Mouse (Mus musculus): ENCODE measurements around the gene Pkig. TPM values are rescaled to one million over a fixed set of nuclear protein-coding genes. Genes with fewer than 3 reads are reported as not detected.

Gene Pkig
- polyA plus RNA-seq, 1 experiment from 2014 or later, result 165 TPM

DNA sequence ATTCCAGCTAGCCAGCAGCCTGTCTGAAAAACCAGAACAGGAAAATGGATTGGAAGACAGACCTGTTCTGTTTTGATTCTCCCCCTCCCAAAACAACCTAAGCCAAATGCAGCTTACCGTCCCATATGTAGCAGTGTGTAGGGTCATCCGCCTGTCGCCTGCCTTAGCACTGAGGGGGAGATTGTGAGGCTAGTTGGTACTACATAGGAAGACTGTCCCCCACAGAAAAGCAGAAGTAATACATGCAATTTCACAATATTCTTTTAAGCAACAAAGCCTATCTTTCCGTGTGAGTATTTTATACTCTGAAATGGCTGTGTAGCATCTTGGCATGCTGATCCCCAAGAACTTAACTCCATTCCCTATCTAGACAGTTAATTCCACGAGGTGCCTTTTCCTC lies 44.7 kb downstream of the Pkig start:
- 74% methylated on average over 5 of the region's 5 CpGs for WGBS
- DNase-seq (ENCODE audit: low spot score) (no peak), ATAC-seq (ENCODE audit: low read depth) (no peak)
- Histone ChIP-seq H3K9me3 (ENCODE audit: control insufficient read depth, low read length) (no peaks in the 10 kb centered on the region), H3K9ac (ENCODE audit: low read depth, low read length) (no peak overlapping the region), H3K27me3 (replicated peaks; ENCODE audit: control insufficient read depth, insufficient read depth, low read length) (no peaks in the 10 kb centered on the region), H3K36me3 (ENCODE audit: control insufficient read depth, insufficient read depth, low read length) (no peaks in the 10 kb centered on the region), H3K4me3 (ENCODE audit: low read depth, low read length) (no peak overlapping the region), H3K4me2 (ENCODE audit: low read depth, low read length) (no peak overlapping the region), H3K27ac (replicated peaks; ENCODE audit: low read depth, low read length) (0 out of 2 replicates have a peak overlapping the region, but pooled peaks have one; percentile 48), H3K4me1 (ENCODE audit: control insufficient read depth, insufficient read depth, low read length) (no peaks in the 10 kb centered on the region)

DNA sequence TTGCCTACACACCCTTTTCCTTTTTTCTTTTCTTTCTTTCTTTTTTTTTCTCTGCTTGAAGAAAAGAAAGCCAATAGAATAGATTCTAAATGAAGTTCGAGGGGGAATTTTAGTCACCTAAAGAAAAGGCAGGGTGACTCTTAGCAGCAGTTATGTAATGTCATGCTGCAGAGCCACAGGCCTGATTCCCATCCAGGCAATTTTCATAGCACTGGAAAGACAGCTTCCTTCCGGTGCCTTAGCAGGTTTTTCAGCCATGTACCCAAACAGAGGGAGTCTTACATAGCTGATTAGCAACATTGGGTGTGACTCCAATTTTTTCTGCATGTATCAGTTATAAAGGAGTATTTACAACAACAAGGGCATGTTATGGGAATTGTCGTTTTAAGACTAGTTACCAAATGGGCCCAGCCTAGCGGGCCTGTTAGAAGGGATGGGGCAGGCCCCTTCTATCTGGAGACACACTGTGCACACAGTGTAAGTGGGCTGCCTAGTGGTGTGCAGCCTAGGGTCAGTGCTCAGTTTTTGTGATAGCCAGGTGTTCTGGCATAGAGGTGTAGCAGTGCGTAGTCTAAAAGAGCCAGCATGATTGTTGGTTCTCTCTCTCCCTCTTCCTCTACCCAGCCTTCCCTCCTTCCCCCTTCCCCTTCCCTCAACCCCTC lies 45.5 kb downstream of the Pkig start:
- Histone ChIP-seq H3K9ac (ENCODE audit: low read depth, low read length) (no peak overlapping the region), H3K4me3 (ENCODE audit: low read depth, low read length) (no peak overlapping the region), H3K27ac (replicated peaks; ENCODE audit: low read depth, low read length) (no peak overlapping the region), H3K4me1 (ENCODE audit: control insufficient read depth, insufficient read depth, low read length) (no peaks in the 10 kb centered on the region), H3K36me3 (ENCODE audit: control insufficient read depth, insufficient read depth, low read length) (no peaks in the 10 kb centered on the region), H3K9me3 (ENCODE audit: control insufficient read depth, low read length) (no peaks in the 10 kb centered on the region), H3K27me3 (replicated peaks; ENCODE audit: control insufficient read depth, insufficient read depth, low read length) (no peaks in the 10 kb centered on the region), H3K4me2 (ENCODE audit: low read depth, low read length) (no peak overlapping the region)
- ATAC-seq (ENCODE audit: low read depth) (no peak), DNase-seq (ENCODE audit: low spot score) (no peak)
- WGBS, result 83% methylated on average over 5 of the region's 5 CpGs

DNA sequence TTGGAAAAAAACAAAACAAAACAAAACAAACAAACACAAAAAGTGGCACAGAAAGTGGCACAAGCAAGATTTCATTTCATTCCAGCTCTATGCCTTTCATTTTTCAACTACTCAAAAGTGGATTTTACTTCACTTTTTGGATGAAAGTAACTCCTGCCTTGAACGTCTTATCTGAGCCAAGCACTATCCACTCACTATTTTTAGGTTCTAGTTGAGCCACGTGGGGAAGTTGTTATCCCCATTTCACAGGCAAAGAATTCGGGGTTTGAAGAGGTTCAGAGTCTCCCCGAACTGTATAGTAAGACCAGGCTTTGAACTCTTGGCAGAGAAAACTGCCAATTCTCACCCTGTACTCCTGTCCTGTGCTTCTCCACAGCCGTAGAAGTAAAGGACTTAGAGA lies 50.1 kb downstream of the Pkig start:
- Histone ChIP-seq H3K4me2 (ENCODE audit: low read depth, low read length) (no peak overlapping the region), H3K9me3 (ENCODE audit: control insufficient read depth, low read length) (no peaks in the 10 kb centered on the region), H3K4me1 (ENCODE audit: control insufficient read depth, insufficient read depth, low read length) (0 out of 2 replicates have a peak, but pooled peaks cover 11% of the 10 kb centered on the region), H3K36me3 (ENCODE audit: control insufficient read depth, insufficient read depth, low read length) (no peaks in the 10 kb centered on the region), H3K4me3 (ENCODE audit: low read depth, low read length) (no peak overlapping the region), H3K9ac (ENCODE audit: low read depth, low read length) (no peak overlapping the region), H3K27ac (replicated peaks; ENCODE audit: low read depth, low read length) (no peak overlapping the region), H3K27me3 (replicated peaks; ENCODE audit: control insufficient read depth, insufficient read depth, low read length) (no peaks in the 10 kb centered on the region)
- no peak for DNase-seq (ENCODE audit: low spot score)
- WGBS, result 73% methylated on average over 5 of the region's 5 CpGs
- ATAC-seq (ENCODE audit: low read depth), result no peak

DNA sequence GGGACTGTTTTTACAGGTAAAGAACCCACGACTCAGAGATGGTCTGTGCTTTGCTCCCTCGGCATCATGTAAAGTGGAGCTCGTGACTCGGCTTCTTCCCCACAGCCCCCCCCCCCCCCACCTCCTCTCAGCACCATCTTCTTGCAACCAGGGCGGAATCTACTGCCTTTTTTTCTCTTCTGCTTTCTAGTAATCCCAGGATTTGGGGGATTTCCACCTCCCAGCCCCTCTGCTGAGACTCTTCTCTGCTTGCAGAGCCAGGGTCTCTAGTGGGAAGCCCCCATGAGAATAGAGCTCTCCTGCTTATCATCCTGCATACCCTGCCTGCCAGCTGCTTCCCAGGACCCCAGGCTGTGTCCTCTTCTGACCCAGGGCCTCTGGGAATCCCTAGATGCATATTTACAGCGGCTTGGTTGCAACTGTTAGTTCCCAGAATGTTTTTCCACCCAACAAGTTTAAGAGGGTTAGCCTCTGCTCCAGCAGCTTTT lies 50.6 kb downstream of the Pkig start:
- H3K4me2 ChIP-seq (ENCODE audit: low read depth, low read length), result no peak overlapping the region
- peak; percentile 21 for DNase-seq (ENCODE audit: low spot score)
- WGBS, result 67% methylated on average over 4 of the region's 6 CpGs
- 0 out of 2 replicates have a peak, but pooled peaks cover 11% of the 10 kb centered on the region for H3K4me1 ChIP-seq (ENCODE audit: control insufficient read depth, insufficient read depth, low read length)
- no peaks in the 10 kb centered on the region for H3K9me3 ChIP-seq (ENCODE audit: control insufficient read depth, low read length)
- H3K27ac ChIP-seq (replicated peaks; ENCODE audit: low read depth, low read length), result no peak overlapping the region
- no peak overlapping the region for H3K4me3 ChIP-seq (ENCODE audit: low read depth, low read length)
- no peak overlapping the region for H3K9ac ChIP-seq (ENCODE audit: low read depth, low read length)
- no peak for ATAC-seq (ENCODE audit: low read depth)
- no peaks in the 10 kb centered on the region for H3K27me3 ChIP-seq (replicated peaks; ENCODE audit: control insufficient read depth, insufficient read depth, low read length)
- H3K36me3 ChIP-seq (ENCODE audit: control insufficient read depth, insufficient read depth, low read length), result no peaks in the 10 kb centered on the region

DNA sequence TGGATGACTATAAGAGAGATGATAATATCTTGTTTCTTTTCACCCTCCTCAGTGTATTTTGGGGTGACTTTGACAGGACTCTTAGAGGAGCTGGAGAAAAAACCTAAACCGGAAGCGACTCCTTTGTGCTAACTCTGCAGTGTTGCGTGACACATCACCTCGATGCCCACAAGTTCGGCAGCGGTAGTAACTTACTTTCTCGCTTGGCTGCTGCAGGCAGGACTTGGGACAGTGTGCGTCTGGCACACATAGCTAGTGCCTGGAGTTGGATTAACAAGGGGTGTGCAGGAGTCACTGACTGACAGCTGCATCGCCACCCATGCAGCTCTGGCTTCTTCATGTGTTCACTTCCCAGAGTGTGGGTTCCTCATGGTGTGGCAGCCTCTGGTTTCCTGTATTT lies 51.8 kb downstream of the Pkig start:
- H3K4me2 ChIP-seq (ENCODE audit: low read depth, low read length), result no peak overlapping the region
- no peak overlapping the region for H3K9ac ChIP-seq (ENCODE audit: low read depth, low read length)
- H3K36me3 ChIP-seq (ENCODE audit: control insufficient read depth, insufficient read depth, low read length), result no peaks in the 10 kb centered on the region
- WGBS, result 89% methylated on average over 9 of the region's 9 CpGs
- DNase-seq (ENCODE audit: low spot score) (no peak), ATAC-seq (ENCODE audit: low read depth) (no peak)
- no peaks in the 10 kb centered on the region for H3K27me3 ChIP-seq (replicated peaks; ENCODE audit: control insufficient read depth, insufficient read depth, low read length)
- H3K4me3 ChIP-seq (ENCODE audit: low read depth, low read length), result no peak overlapping the region
- 0 out of 2 replicates have a peak, but pooled peaks cover 11% of the 10 kb centered on the region for H3K4me1 ChIP-seq (ENCODE audit: control insufficient read depth, insufficient read depth, low read length)
- H3K9me3 ChIP-seq (ENCODE audit: control insufficient read depth, low read length), result no peaks in the 10 kb centered on the region
- no peak overlapping the region for H3K27ac ChIP-seq (replicated peaks; ENCODE audit: low read depth, low read length)

DNA sequence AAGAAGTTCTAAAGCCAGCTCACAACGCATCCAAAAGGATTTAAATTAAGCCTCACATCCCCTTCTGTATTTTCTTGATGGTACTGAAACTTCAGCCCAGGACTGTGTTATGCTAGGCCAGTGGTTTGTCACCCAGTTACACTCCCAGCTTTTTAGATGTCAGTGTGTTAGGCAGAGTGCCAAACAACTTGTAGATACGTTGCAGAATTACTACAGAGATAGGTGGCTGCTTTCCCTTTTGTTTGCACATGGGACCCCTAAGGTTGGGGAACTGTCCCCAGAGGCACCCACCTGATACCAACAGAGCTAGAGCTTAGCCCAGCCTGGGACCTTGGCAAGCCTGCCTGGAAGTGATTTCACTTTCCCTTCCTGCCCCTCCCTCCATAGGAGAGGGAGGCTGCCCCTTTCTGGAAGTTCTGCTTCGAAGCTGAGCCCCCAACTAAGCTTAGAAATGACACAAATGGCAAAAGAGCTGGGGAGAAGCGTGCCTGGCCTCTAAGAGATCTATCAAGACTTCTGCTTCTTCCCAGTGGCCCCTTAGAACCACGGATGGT lies 52.5 kb downstream of the Pkig start:
- H3K9me3 ChIP-seq (ENCODE audit: control insufficient read depth, low read length), result no peaks in the 10 kb centered on the region
- H3K9ac ChIP-seq (ENCODE audit: low read depth, low read length), result no peak overlapping the region
- no peak overlapping the region for H3K4me2 ChIP-seq (ENCODE audit: low read depth, low read length)
- no peaks in the 10 kb centered on the region for H3K36me3 ChIP-seq (ENCODE audit: control insufficient read depth, insufficient read depth, low read length)
- no peak for DNase-seq (ENCODE audit: low spot score)
- no peak for ATAC-seq (ENCODE audit: low read depth)
- H3K27me3 ChIP-seq (replicated peaks; ENCODE audit: control insufficient read depth, insufficient read depth, low read length), result no peaks in the 10 kb centered on the region
- no peak overlapping the region for H3K4me3 ChIP-seq (ENCODE audit: low read depth, low read length)
- 0 out of 2 replicates have a peak, but pooled peaks cover 11% of the 10 kb centered on the region for H3K4me1 ChIP-seq (ENCODE audit: control insufficient read depth, insufficient read depth, low read length)
- no peak overlapping the region for H3K27ac ChIP-seq (replicated peaks; ENCODE audit: low read depth, low read length)
- whole genome bisulfite sequencing, result 74% methylated on average over 5 of the region's 5 CpGs

DNA sequence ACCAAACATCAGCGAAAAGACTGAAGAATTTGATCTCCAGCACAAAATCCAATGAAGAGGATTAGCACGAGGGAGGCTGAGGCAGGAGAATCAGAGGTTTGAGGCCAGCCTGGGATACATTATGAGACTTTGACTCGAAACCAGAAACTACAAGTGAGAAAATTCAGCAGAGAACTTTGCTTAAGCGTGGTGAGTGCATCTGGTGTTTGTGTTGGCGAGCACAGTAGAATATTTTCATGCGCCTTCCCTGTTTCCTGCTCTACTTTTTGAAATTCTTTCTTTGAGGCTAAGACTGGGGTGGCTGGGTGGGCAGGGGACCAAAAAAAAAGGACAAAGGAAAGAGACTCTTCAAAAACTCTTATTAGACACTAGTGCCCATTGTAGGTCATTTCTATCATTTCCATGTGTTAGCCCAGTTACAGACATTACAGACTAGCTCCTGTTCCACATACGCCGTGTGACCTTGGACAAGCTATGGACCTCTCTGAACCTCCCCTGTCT lies 53.2 kb downstream of the Pkig start:
- H3K9ac ChIP-seq (ENCODE audit: low read depth, low read length), result no peak overlapping the region
- H3K27me3 ChIP-seq (replicated peaks; ENCODE audit: control insufficient read depth, insufficient read depth, low read length), result no peaks in the 10 kb centered on the region
- no peak for ATAC-seq (ENCODE audit: low read depth)
- H3K4me3 ChIP-seq (ENCODE audit: low read depth, low read length), result no peak overlapping the region
- 80% methylated on average over 8 of the region's 8 CpGs for WGBS
- DNase-seq (ENCODE audit: low spot score), result peak; percentile 24
- H3K27ac ChIP-seq (replicated peaks; ENCODE audit: low read depth, low read length), result no peak overlapping the region
- H3K36me3 ChIP-seq (ENCODE audit: control insufficient read depth, insufficient read depth, low read length), result no peaks in the 10 kb centered on the region
- no peak overlapping the region for H3K4me2 ChIP-seq (ENCODE audit: low read depth, low read length)
- 0 out of 2 replicates have a peak, but pooled peaks cover 11% of the 10 kb centered on the region for H3K4me1 ChIP-seq (ENCODE audit: control insufficient read depth, insufficient read depth, low read length)
- H3K9me3 ChIP-seq (ENCODE audit: control insufficient read depth, low read length), result no peaks in the 10 kb centered on the region

DNA sequence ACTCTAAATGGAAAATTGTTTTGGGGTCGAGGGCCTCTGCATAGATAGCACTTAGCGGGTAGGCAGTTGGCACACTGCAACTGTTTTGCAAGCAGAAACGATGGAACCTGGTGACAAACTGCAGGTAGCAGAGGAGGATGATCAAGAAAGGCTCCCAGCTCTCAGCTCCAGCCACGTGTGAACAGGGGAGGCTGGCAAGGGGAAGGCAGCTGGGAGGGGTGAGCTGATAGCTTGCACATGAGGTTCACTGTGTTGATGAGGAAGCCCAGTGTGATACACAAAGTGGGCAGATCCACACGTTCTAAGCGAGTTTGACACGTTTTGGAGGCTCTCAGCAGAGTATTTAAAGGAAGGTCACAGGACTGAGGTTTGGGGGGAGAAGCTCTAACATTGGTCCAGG lies 54.3 kb downstream of the Pkig start:
- DNase-seq (ENCODE audit: low spot score), result no peak
- H3K27me3 ChIP-seq (replicated peaks; ENCODE audit: control insufficient read depth, insufficient read depth, low read length), result no peaks in the 10 kb centered on the region
- H3K4me1 ChIP-seq (ENCODE audit: control insufficient read depth, insufficient read depth, low read length), result peaks cover 16% of the 10 kb centered on the region
- no peak overlapping the region for H3K9ac ChIP-seq (ENCODE audit: low read depth, low read length)
- ATAC-seq (ENCODE audit: low read depth), result no peak
- no peak overlapping the region for H3K4me3 ChIP-seq (ENCODE audit: low read depth, low read length)
- H3K4me2 ChIP-seq (ENCODE audit: low read depth, low read length), result no peak overlapping the region
- WGBS, result 71% methylated on average over 7 of the region's 7 CpGs
- no peaks in the 10 kb centered on the region for H3K9me3 ChIP-seq (ENCODE audit: control insufficient read depth, low read length)
- no peaks in the 10 kb centered on the region for H3K36me3 ChIP-seq (ENCODE audit: control insufficient read depth, insufficient read depth, low read length)
- H3K27ac ChIP-seq (replicated peaks; ENCODE audit: low read depth, low read length), result no peak overlapping the region

All from embryonic facial prominence, embryonic 14.5 days (tissue).